Mouse (Mus musculus) liver, embryonic 14.5 days (tissue): Measurements from ENCODE around the gene Srsf1.

ENCODE experiments used
- CTCF ChIP-seq: IDR thresholded peaks from 2 replicates; pipeline ENCODE4 v1.5.1; 2016; ENCODE audit warnings: antibody characterized with exemption, low read depth, control low read depth
- EP300 ChIP-seq: IDR thresholded peaks from 2 replicates; pipeline ENCODE4 v1.6.1; 2016; ENCODE audit warnings: antibody characterized with exemption, low read depth

GRCm38 (mm10) chr11:88011914-88012419 is 35.2 kb upstream of the Srsf1 start:
- no peak for TF ChIP-seq CTCF
- TF ChIP-seq EP300 = no peak
